Mouse (Mus musculus): ENCODE results near the gene Ugt1a9. TPM values are rescaled to one million over a fixed set of nuclear protein-coding genes. Genes with fewer than 3 reads are reported as not detected.

The Ugt1a9 gene
- total and polyA plus RNA-seq, 2 experiments from 2014 or later, result not detected

- Histone ChIP-seq H3K9ac (replicated peaks; ENCODE audit: low read depth, low read length) (no peak overlapping the region), H3K36me3 (replicated peaks; ENCODE audit: control insufficient read depth, insufficient read depth, low read length) (no peaks in the 10 kb centered on the region), H3K4me1 (ENCODE audit: control insufficient read depth, insufficient read depth) (no peaks in the 10 kb centered on the region), H3K27ac (ENCODE audit: low read depth) (no peak overlapping the region), H3K27me3 (ENCODE audit: control insufficient read depth, insufficient read depth, low read length) (no peaks in the 10 kb centered on the region), H3K9me3 (replicated peaks; ENCODE audit: control insufficient read depth, low read length) (peaks cover 96% of the 10 kb centered on the region), H3K4me2 (ENCODE audit: low read depth, low read length) (no peak overlapping the region), H3K4me3 (ENCODE audit: low read depth, low read length) (no peak overlapping the region)
- ATAC-seq (ENCODE audit: insufficient read depth, low read depth) (no peak), DNase-seq (ENCODE audit: low spot score) (no peak)
- no peak for TF ChIP-seq EP300 (IDR thresholded peaks at IDR 0.05; ENCODE audit: low read depth)
- no peak for TF ChIP-seq CTCF (IDR thresholded peaks at IDR 0.05; ENCODE audit: low read depth)
- WGBS, result 65% methylated on average over 6 of the region's 6 CpGs
These were observed 160.6 kb downstream of the Ugt1a9 start for GRCm38 (mm10) chr1:88230981-88231802.

DNA sequence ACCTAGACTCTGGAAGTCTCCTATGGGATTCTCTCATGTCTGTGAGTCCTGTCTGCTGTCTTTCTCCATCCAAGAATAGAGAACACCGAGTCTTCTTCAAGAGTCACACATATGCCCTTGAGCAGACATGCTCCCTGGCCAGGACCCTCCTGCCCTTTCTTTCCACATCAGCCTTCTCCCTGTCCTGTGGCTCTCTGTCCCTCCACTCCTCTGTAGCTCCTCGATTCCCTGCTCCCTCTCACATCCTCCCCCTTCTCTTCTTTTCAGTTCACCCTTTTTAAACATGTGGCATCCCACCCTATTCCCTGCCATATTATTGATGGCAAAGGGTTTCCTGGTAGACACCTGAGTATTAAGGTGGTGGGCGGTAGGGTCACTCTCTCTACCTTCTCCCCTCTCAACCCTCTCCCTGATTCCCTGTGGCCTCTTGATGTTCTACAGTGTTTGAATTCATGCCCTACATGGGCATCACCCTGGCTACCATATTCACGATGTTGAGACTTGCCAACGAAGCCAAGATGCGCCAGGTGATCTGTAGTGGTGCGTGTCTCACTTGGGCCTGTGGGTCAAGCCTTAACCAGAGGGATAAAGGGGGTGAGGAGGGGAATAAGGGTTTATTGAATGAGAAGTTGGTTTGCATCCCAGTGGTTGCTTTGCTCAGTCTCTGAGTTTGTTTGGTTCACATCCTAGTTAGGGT is 161.4 kb downstream of the Ugt1a9 start:
- H3K4me3 ChIP-seq (ENCODE audit: low read depth, low read length), result no peak overlapping the region
- ATAC-seq (ENCODE audit: insufficient read depth, low read depth) (no peak), DNase-seq (ENCODE audit: low spot score) (no peak)
- no peak overlapping the region for H3K4me2 ChIP-seq (ENCODE audit: low read depth, low read length)
- no peaks in the 10 kb centered on the region for H3K36me3 ChIP-seq (replicated peaks; ENCODE audit: control insufficient read depth, insufficient read depth, low read length)
- no peaks in the 10 kb centered on the region for H3K4me1 ChIP-seq (ENCODE audit: control insufficient read depth, insufficient read depth)
- H3K27me3 ChIP-seq (ENCODE audit: control insufficient read depth, insufficient read depth, low read length), result no peaks in the 10 kb centered on the region
- H3K27ac ChIP-seq (ENCODE audit: low read depth), result no peak overlapping the region
- H3K9ac ChIP-seq (replicated peaks; ENCODE audit: low read depth, low read length), result no peak overlapping the region
- 51% methylated on average over 7 of the region's 7 CpGs for WGBS
- H3K9me3 ChIP-seq (replicated peaks; ENCODE audit: control insufficient read depth, low read length), result peaks cover 93% of the 10 kb centered on the region
- TF ChIP-seq EP300 (IDR thresholded peaks at IDR 0.05; ENCODE audit: low read depth) (no peak), CTCF (IDR thresholded peaks at IDR 0.05; ENCODE audit: low read depth) (no peak)

DNA sequence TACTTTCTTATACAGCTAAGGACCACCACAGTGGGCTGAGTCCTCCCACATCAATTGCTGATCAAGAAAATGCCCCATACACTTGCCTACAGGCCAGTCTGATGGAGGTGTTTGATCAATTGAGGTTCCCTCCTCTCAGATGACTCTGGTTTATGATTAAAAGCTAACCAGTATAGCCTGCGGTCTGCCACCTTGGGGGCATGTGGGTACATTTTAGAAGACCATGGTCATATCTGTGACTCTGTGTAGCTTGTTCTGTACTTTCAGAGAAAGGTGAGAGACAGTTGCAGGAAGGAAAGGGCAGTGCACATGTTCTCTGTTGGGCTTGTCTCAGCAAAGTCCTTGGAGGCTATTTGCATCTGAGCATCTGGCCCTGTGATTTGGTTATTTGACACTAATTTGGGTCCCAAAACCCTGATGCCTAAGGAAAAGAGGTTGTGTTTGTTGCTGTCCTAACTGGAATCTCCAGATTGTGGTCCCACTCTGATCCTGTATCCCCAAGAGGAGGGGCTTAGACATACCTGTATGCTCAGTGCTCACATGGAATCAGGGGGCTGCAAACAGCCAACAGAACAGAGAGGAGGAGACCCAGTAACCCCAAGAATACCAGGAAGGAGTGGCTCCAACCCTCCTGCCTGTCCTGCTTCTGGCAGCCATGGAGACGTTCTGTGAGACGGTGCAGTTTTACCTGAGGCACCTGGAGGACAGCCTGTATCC is 162.2 kb downstream of the Ugt1a9 start:
- H3K27ac ChIP-seq (ENCODE audit: low read depth), result no peak overlapping the region
- DNase-seq (ENCODE audit: low spot score) (no peak), ATAC-seq (ENCODE audit: insufficient read depth, low read depth) (no peak)
- H3K4me2 ChIP-seq (ENCODE audit: low read depth, low read length), result no peak overlapping the region
- no peak overlapping the region for H3K4me3 ChIP-seq (ENCODE audit: low read depth, low read length)
- WGBS, result 41% methylated on average over 3 of the region's 3 CpGs
- H3K36me3 ChIP-seq (replicated peaks; ENCODE audit: control insufficient read depth, insufficient read depth, low read length), result no peaks in the 10 kb centered on the region
- no peak overlapping the region for H3K9ac ChIP-seq (replicated peaks; ENCODE audit: low read depth, low read length)
- H3K27me3 ChIP-seq (ENCODE audit: control insufficient read depth, insufficient read depth, low read length), result no peaks in the 10 kb centered on the region
- H3K9me3 ChIP-seq (replicated peaks; ENCODE audit: control insufficient read depth, low read length), result peaks cover 92% of the 10 kb centered on the region
- no peaks in the 10 kb centered on the region for H3K4me1 ChIP-seq (ENCODE audit: control insufficient read depth, insufficient read depth)
- TF ChIP-seq EP300 (IDR thresholded peaks at IDR 0.05; ENCODE audit: low read depth) (no peak), CTCF (IDR thresholded peaks at IDR 0.05; ENCODE audit: low read depth) (no peak)

DNA sequence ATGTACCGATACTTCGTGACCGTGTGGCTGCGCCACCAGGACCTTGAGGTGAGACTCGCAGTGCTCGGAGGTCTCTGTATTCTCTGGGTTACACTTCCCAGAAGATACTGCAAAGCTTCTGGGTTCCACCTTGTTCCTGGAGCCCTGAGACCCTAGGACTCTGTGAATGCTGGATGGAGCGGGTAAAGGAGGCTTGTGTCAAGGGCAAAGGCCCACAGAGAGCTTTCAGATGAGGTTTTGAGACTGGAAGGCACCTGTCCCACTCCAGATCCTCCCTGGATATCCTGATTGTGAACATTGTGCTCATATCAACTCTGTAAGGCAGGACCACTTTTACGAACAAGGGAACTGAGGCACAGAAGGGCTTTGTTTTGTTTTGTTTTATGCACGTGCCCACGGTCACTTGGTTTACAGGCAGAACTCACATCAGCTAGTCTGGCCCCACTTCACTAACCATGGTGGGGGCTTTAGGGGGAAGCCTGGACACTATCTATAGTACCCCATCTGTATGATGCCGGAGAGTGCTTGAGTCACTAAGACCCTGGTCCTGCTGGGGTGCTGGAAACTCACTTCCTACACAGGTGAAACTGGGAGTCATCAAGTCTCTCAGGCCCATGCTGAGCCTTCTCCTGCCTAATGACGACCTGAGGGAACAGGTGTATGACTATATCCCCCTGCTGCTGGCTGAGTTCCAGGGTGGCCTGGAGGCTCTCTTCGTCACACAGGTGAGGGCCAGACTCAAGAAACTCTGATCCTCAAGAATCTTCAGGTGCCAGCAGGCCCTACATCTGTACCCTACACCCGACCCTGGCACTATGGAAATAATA is 163.0 kb downstream of the Ugt1a9 start:
- H3K27ac ChIP-seq (ENCODE audit: low read depth), result no peak overlapping the region
- no peaks in the 10 kb centered on the region for H3K27me3 ChIP-seq (ENCODE audit: control insufficient read depth, insufficient read depth, low read length)
- no peak overlapping the region for H3K4me3 ChIP-seq (ENCODE audit: low read depth, low read length)
- no peak overlapping the region for H3K9ac ChIP-seq (replicated peaks; ENCODE audit: low read depth, low read length)
- WGBS, result 60% methylated on average over 14 of the region's 14 CpGs
- peaks cover 93% of the 10 kb centered on the region for H3K9me3 ChIP-seq (replicated peaks; ENCODE audit: control insufficient read depth, low read length)
- no peaks in the 10 kb centered on the region for H3K36me3 ChIP-seq (replicated peaks; ENCODE audit: control insufficient read depth, insufficient read depth, low read length)
- ATAC-seq (ENCODE audit: insufficient read depth, low read depth), result 0 out of 2 replicates have a peak, but pooled peaks have one; percentile 1
- TF ChIP-seq CTCF (IDR thresholded peaks at IDR 0.05; ENCODE audit: low read depth) (no peak), EP300 (IDR thresholded peaks at IDR 0.05; ENCODE audit: low read depth) (no peak)
- no peak overlapping the region for H3K4me2 ChIP-seq (ENCODE audit: low read depth, low read length)
- no peaks in the 10 kb centered on the region for H3K4me1 ChIP-seq (ENCODE audit: control insufficient read depth, insufficient read depth)
- DNase-seq (ENCODE audit: low spot score), result no peak

DNA sequence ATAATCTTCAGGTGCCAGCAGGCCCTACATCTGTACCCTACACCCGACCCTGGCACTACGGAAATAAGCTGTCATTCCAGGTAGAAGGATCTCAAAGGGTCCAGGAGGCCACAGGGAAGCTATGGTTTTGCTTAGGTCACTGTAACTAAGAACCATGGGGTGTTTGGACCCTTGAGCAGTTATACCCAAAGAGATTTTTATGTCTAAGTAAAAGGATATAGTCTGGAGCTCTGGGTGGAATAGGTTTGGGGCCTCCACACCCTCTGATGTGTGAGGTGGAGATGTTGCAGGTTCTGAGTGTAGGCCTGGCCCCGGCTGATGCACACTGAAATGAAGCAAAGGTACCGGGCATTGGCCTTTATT is 163.6 kb downstream of the Ugt1a9 start:
- DNase-seq (ENCODE audit: low spot score), result no peak
- no peak for ATAC-seq (ENCODE audit: insufficient read depth, low read depth)
- Histone ChIP-seq H3K27me3 (ENCODE audit: control insufficient read depth, insufficient read depth, low read length) (no peaks in the 10 kb centered on the region), H3K4me1 (ENCODE audit: control insufficient read depth, insufficient read depth) (no peaks in the 10 kb centered on the region), H3K27ac (ENCODE audit: low read depth) (no peak overlapping the region), H3K4me3 (ENCODE audit: low read depth, low read length) (no peak overlapping the region), H3K36me3 (replicated peaks; ENCODE audit: control insufficient read depth, insufficient read depth, low read length) (no peaks in the 10 kb centered on the region), H3K9ac (replicated peaks; ENCODE audit: low read depth, low read length) (no peak overlapping the region), H3K4me2 (ENCODE audit: low read depth, low read length) (no peak overlapping the region), H3K9me3 (replicated peaks; ENCODE audit: control insufficient read depth, low read length) (peaks cover 95% of the 10 kb centered on the region)
- WGBS, result 51% methylated on average over 4 of the region's 4 CpGs
- TF ChIP-seq CTCF (IDR thresholded peaks at IDR 0.05; ENCODE audit: low read depth), result no peak
- no peak for TF ChIP-seq EP300 (IDR thresholded peaks at IDR 0.05; ENCODE audit: low read depth)
